Mouse (Mus musculus): ENCODE measurements around the gene Map4k5.

Map4k5 gene

GRCm38 (mm10) chr12:69887776-69888175 is 5.2 kb downstream of the Map4k5 start:
- DNase-seq (ENCODE audit: low read depth, low spot score) = no peak

- peak; percentile 41 for DNase-seq (ENCODE audit: low read depth, low spot score)
Measured at GRCm38 (mm10) chr12:69885170-69885923, 7.7 kb downstream of the Map4k5 start.

- no peak for DNase-seq (ENCODE audit: low read depth, low spot score)
Measured at GRCm38 (mm10) chr12:69884053-69884452, 8.9 kb downstream of the Map4k5 start.

- DNase-seq (ENCODE audit: low read depth, low spot score) = no peak
Measured at GRCm38 (mm10) chr12:69881198-69881905, 11.6 kb downstream of the Map4k5 start.

- peak; percentile 80 for DNase-seq (ENCODE audit: low read depth, low spot score)
Measured at GRCm38 (mm10) chr12:69879739-69880138, 13.3 kb downstream of the Map4k5 start.

- DNase-seq (ENCODE audit: low read depth, low spot score) = peak; percentile 46
Measured at GRCm38 (mm10) chr12:69879172-69879665, 13.8 kb downstream of the Map4k5 start.

- peak; percentile 58 for DNase-seq (ENCODE audit: low read depth, low spot score)
Measured at GRCm38 (mm10) chr12:69877842-69878363, 15.1 kb downstream of the Map4k5 start.

GRCm38 (mm10) chr12:69871632-69872031 is 21.4 kb downstream of the Map4k5 start:
- DNase-seq (ENCODE audit: low read depth, low spot score) = no peak

- no peak for DNase-seq (ENCODE audit: low read depth, low spot score)
Measured at GRCm38 (mm10) chr12:69867338-69867737, 25.7 kb downstream of the Map4k5 start.

- DNase-seq (ENCODE audit: low read depth, low spot score) = no peak
Measured at GRCm38 (mm10) chr12:69864164-69864692, 28.8 kb downstream of the Map4k5 start.

GRCm38 (mm10) chr12:69863505-69863904 is 29.5 kb downstream of the Map4k5 start:
- DNase-seq (ENCODE audit: low read depth, low spot score) = no peak

GRCm38 (mm10) chr12:69858847-69859246 is 34.2 kb downstream of the Map4k5 start:
- DNase-seq (ENCODE audit: low read depth, low spot score) = no peak

- DNase-seq (ENCODE audit: low read depth, low spot score) = no peak
Measured at GRCm38 (mm10) chr12:69857597-69857996, 35.4 kb downstream of the Map4k5 start.

- DNase-seq (ENCODE audit: low read depth, low spot score) = peak; percentile 59
Measured at GRCm38 (mm10) chr12:69856398-69856797, 36.6 kb downstream of the Map4k5 start.

GRCm38 (mm10) chr12:69855641-69856300 is 37.2 kb downstream of the Map4k5 start:
- DNase-seq (ENCODE audit: low read depth, low spot score) = no peak

- no peak for DNase-seq (ENCODE audit: low read depth, low spot score)
Measured at GRCm38 (mm10) chr12:69853942-69854341, 39.1 kb downstream of the Map4k5 start.

GRCm38 (mm10) chr12:69853387-69853786 is 39.6 kb downstream of the Map4k5 start:
- no peak for DNase-seq (ENCODE audit: low read depth, low spot score)

- DNase-seq (ENCODE audit: low read depth, low spot score) = peak; percentile 53
Measured at GRCm38 (mm10) chr12:69852288-69852687, 40.7 kb downstream of the Map4k5 start.

GRCm38 (mm10) chr12:69848083-69848878 is 44.7 kb downstream of the Map4k5 start:
- no peak for DNase-seq (ENCODE audit: low read depth, low spot score)

- DNase-seq (ENCODE audit: low read depth, low spot score) = no peak
Measured at GRCm38 (mm10) chr12:69846499-69846898, 46.5 kb downstream of the Map4k5 start.

- no peak for DNase-seq (ENCODE audit: low read depth, low spot score)
Measured at GRCm38 (mm10) chr12:69845722-69846121, 47.3 kb downstream of the Map4k5 start.
